Mouse (Mus musculus): Measurements from ENCODE around the gene Ms4a12.

- TF ChIP-seq CTCF (IDR thresholded peaks at IDR 0.05; ENCODE audit: low read depth), result no peak
- no peak for TF ChIP-seq EP300 (IDR thresholded peaks at IDR 0.05; ENCODE audit: low read depth)
These were observed 32.4 kb upstream of the Ms4a12 start for GRCm38 (mm10) chr19:11264602-11265185.

Measured in liver, postnatal 0 days (tissue).